Mouse (Mus musculus) small intestine, adult 2 months (tissue): ENCODE data around the gene Elmo1. TPM values are rescaled to one million over a fixed set of nuclear protein-coding genes. Genes with fewer than 3 reads are reported as not detected.

Source experiments
- H3K27ac ChIP-seq: fragments of 200-500 bp; 2 replicates; pipeline ENCODE4 v1.5.1; 2012; ENCODE audit warnings: low read depth, low read length, control low read depth, inconsistent platforms; ENCODE audit not compliant: insufficient read depth
- H3K27me3 ChIP-seq: fragments of 200-500 bp; 2 replicates; pipeline ENCODE4 v1.6.1; 2012; ENCODE audit warnings: mild to moderate bottlenecking, moderate library complexity, low read length, inconsistent platforms; ENCODE audit not compliant: control insufficient read depth, insufficient read depth
- H3K36me3 ChIP-seq: fragments of 200-500 bp; 2 replicates; pipeline ENCODE4 v1.6.1; 2012; ENCODE audit warnings: mild to moderate bottlenecking, low read length, control low read depth, inconsistent platforms; ENCODE audit not compliant: control insufficient read depth, insufficient read depth
- H3K4me1 ChIP-seq: fragments of 200-500 bp; 2 replicates; pipeline ENCODE4 v1.6.1; 2012; ENCODE audit warnings: low read length, inconsistent platforms, mixed read lengths; ENCODE audit not compliant: control insufficient read depth, insufficient read depth, insufficient read length
- H3K4me3 ChIP-seq: fragments of 200-500 bp; 2 replicates; pipeline ENCODE4 v1.5.1; 2012; ENCODE audit warnings: low read depth, mild to moderate bottlenecking, control low read depth, inconsistent platforms, low read length, moderate library complexity
- CTCF ChIP-seq: fragments of 200-500 bp; IDR thresholded peaks from 2 replicates; pipeline ENCODE4 v1.5.1; 2012; ENCODE audit warnings: low read depth, mild to moderate bottlenecking, control low read depth, inconsistent platforms, low read length, moderate library complexity, mixed read lengths; ENCODE audit not compliant: insufficient replicate concordance, insufficient read length; ENCODE audit errors: extremely low read depth
- POLR2A ChIP-seq: fragments of 200-500 bp; IDR thresholded peaks from 2 replicates; pipeline ENCODE4 v1.6.1; 2012; ENCODE audit warnings: low read depth, mild to moderate bottlenecking, control low read depth, inconsistent platforms, low read length, moderate library complexity
- WGBS: fragments of 180-500 bp; shearing (Covaris S2); methylation state at CpG from one replicate; pipeline ENCODE4 v1.1.7; 2018; 5-methylcytosine and 5-hydroxymethylcytosine counted together
- polyA plus RNA-seq: library from polyadenylated mRNA; depleted of rRNA; stranded (reverse); fragments of >200 nt; gene quantifications from 2 replicates; pipeline ENCODE4 v1.2.3, GENCODE M21; 2012; rRNA removed

Elmo1 gene
- 10.7 and 23.8 TPM in 2 replicates for polyA plus RNA-seq

- Histone ChIP-seq H3K36me3 (no peaks in the 10 kb centered on the region), H3K27ac (peak within 1 kb of the TSS; percentile 51), H3K4me1 (peaks cover 8% of the 10 kb centered on the region), H3K4me3 (peak within 1 kb of the TSS; percentile 87), H3K27me3 (no peaks in the 10 kb centered on the region)
- TF ChIP-seq POLR2A (peak; percentile 53; the same call in 1 of the 2 replicates), CTCF (peak; percentile 25)
- WGBS, result under 1% methylated on average over 43 of the region's 49 CpGs
Measured at GRCm38 (mm10) chr13:20090133-20090710, at the start of gene Elmo1. Elmo1 (plus strand) TSS chr13:20090596.

DNA sequence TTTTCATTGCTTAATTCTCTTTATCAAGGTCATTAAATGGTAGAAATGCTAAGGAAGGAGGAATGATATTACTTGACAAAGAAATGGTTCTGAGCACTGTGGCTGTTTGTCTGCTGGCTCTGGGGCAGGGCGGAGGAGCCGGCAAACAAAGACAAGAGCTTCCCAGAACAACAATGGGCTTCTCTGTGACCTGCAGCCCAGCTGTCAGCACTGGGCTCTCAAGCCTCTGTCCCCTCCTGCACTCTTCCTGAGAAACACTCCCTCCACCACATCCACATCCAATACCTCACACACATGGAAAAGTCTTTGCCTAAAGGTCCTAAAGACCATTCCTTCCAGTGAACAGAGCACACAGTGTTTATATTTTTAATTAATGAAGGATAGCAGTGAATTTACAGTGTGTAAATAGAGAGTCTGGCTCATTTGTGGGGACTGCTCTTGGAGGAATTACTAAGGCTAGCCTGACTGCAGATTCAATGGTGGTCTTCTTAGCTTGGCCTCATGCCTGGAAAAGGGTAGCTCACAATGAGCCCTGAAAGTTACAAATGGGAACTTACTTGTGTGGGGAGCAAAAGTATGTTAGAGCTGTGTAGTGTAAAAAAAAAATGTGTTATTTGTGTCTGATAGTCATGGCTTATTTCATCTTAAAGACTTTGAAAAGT is 49.1 kb upstream of the Elmo1 start:
- WGBS, result 63% methylated on average over 2 of the region's 2 CpGs
- Histone ChIP-seq H3K4me3 (no peak overlapping the region), H3K4me1 (no peaks in the 10 kb centered on the region), H3K36me3 (no peaks in the 10 kb centered on the region), H3K27ac (no peak overlapping the region), H3K27me3 (no peaks in the 10 kb centered on the region)
- no peak for TF ChIP-seq POLR2A
- no peak for TF ChIP-seq CTCF

- 75% methylated on average over 2 of the region's 2 CpGs for WGBS
- TF ChIP-seq POLR2A (no peak), CTCF (no peak)
- no peak overlapping the region for H3K27ac ChIP-seq
Measured at GRCm38 (mm10) chr13:20042856-20043255, 47.5 kb upstream of the Elmo1 start.

GRCm38 (mm10) chr13:20045350-20045749 is 45.0 kb upstream of the Elmo1 start:
- H3K36me3 ChIP-seq, result no peaks in the 10 kb centered on the region
- WGBS, result 86% methylated on average over 2 of the region's 2 CpGs
- no peaks in the 10 kb centered on the region for H3K4me1 ChIP-seq
- no peak overlapping the region for H3K27ac ChIP-seq
- TF ChIP-seq POLR2A (no peak), CTCF (no peak)
- H3K27me3 ChIP-seq, result no peaks in the 10 kb centered on the region; the same call in 1 of the 2 replicates
- H3K4me3 ChIP-seq, result no peak overlapping the region

More at GRCm38 (mm10) chr13:20042856-20043255, 47.5 kb upstream of the Elmo1 start:
- H3K4me3 ChIP-seq, result no peak overlapping the region
- H3K27me3 ChIP-seq, result no peaks in the 10 kb centered on the region
- no peaks in the 10 kb centered on the region for H3K36me3 ChIP-seq
- H3K4me1 ChIP-seq, result no peaks in the 10 kb centered on the region

DNA sequence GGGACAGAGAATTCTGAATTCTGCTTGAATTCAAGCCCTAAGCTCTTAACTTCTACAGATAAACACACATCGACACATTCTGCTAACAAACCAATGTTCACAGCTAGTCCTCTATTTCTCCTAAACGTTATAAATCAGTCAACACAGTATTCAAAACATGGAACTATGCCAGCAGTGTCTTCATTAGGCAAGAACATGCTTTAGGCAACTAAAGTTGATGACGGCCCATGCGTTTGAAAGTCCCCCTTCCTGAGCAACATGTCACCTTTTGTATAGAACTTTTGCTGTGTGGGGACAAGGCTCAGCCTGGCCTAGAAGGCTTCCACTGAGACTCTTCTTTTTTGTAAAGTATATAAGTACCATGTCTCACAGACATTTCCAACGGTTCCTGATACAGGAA is 44.6 kb upstream of the Elmo1 start:
- no peak overlapping the region for H3K4me3 ChIP-seq
- no peaks in the 10 kb centered on the region for H3K36me3 ChIP-seq
- 56% methylated on average over 5 of the region's 5 CpGs for WGBS
- no peaks in the 10 kb centered on the region; the same call in 1 of the 2 replicates for H3K27me3 ChIP-seq
- no peak overlapping the region for H3K27ac ChIP-seq
- no peaks in the 10 kb centered on the region for H3K4me1 ChIP-seq
- TF ChIP-seq POLR2A, result no peak
- TF ChIP-seq CTCF, result no peak

DNA sequence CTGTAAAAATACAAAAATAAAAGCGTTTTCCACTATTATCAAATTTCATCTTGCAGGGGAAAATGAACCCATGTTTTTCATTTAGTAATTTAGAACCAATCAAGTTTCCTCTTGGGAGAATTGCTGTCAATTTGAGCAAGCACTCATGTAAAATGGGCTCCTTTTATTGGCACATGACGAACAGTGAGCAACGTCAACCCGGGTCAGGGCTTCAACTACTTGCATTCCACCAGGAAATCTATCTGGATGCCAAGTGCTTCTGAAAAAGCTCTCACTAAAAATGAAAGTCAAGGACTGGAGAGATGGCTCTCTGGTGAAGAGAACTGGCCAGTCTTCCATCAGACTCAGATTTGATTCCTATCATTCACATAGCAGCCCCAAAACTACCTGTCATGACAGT is 44.0 kb upstream of the Elmo1 start:
- 76% methylated on average over 4 of the region's 4 CpGs for WGBS
- no peaks in the 10 kb centered on the region for H3K36me3 ChIP-seq
- H3K27ac ChIP-seq, result no peak overlapping the region
- no peaks in the 10 kb centered on the region; the same call in 1 of the 2 replicates for H3K27me3 ChIP-seq
- TF ChIP-seq CTCF, result no peak
- no peak for TF ChIP-seq POLR2A
- no peaks in the 10 kb centered on the region for H3K4me1 ChIP-seq
- no peak overlapping the region for H3K4me3 ChIP-seq
